Mouse (Mus musculus) C2C12 (cell line): ENCODE measurements around the gene Sema5b. TPM values are rescaled to one million over a fixed set of nuclear protein-coding genes. Genes with fewer than 3 reads are reported as not detected.

Experiments used
- H3K27me3 ChIP-seq: one replicate; pipeline ENCODE4 v1.6.1; 2011; ENCODE audit not compliant: control insufficient read depth, insufficient read depth, insufficient read length
- H3K36me3 ChIP-seq: one replicate; pipeline ENCODE4 v1.6.1; 2011; ENCODE audit not compliant: control insufficient read depth, insufficient read depth
- H3K4me3 ChIP-seq: one replicate; pipeline ENCODE4 v1.5.1; 2011; ENCODE audit warnings: mild to moderate bottlenecking, control low read depth; ENCODE audit not compliant: poor library complexity, insufficient read depth, severe bottlenecking
- H3K79me2 ChIP-seq: one replicate; pipeline ENCODE4 v1.6.1; 2011; ENCODE audit not compliant: control insufficient read depth, insufficient read depth
- H3K79me3 ChIP-seq: one replicate; pipeline ENCODE4 v1.6.1; 2011; ENCODE audit warnings: low read depth, control low read depth
- H3ac ChIP-seq: one replicate; pipeline ENCODE3; 2011; ENCODE audit warnings: low read depth; ENCODE audit not compliant: control insufficient read depth, insufficient read length
- CEBPB ChIP-seq: IDR thresholded peaks from one replicate; pipeline ENCODE4 v1.6.1; 2011; ENCODE audit warnings: low read depth, mild to moderate bottlenecking, control low read depth, moderate library complexity
- CTCF ChIP-seq: IDR thresholded peaks from one replicate; pipeline ENCODE4 v1.5.1; 2011; ENCODE audit not compliant: control insufficient read depth, insufficient read depth, insufficient read length
- FOSL1 ChIP-seq: IDR thresholded peaks from one replicate; pipeline ENCODE4 v1.8.0; 2011; ENCODE audit warnings: mild to moderate bottlenecking, low read length; ENCODE audit not compliant: poor library complexity, insufficient read depth, severe bottlenecking
- MAX ChIP-seq: IDR thresholded peaks from one replicate; pipeline ENCODE4 v1.6.1; 2011; ENCODE audit warnings: mild to moderate bottlenecking, control low read depth
- MYOD1 ChIP-seq: IDR thresholded peaks from one replicate; pipeline ENCODE4 v1.6.1; 2011; ENCODE audit warnings: low read depth; ENCODE audit not compliant: control insufficient read depth, insufficient read length
- MYOG ChIP-seq: IDR thresholded peaks from one replicate; pipeline ENCODE4 v1.6.1; 2011; ENCODE audit not compliant: control insufficient read depth, insufficient read length; ENCODE audit errors: extremely low read depth
- USF1 ChIP-seq: IDR thresholded peaks from one replicate; pipeline ENCODE4 v1.6.1; 2011; ENCODE audit warnings: low read depth, mild to moderate bottlenecking, control low read depth, moderate library complexity
- polyA plus RNA-seq: library from polyadenylated mRNA; unstranded; fragments of >200 nt; fragmentation: generic; extraction: Trizol; gene quantifications from one replicate; pipeline ENCODE4 v1.2.1, GENCODE M21; 2012; ENCODE audit warnings: missing spikeins

Gene Sema5b
- polyA plus RNA-seq, 1 experiment, result not detected

DNA sequence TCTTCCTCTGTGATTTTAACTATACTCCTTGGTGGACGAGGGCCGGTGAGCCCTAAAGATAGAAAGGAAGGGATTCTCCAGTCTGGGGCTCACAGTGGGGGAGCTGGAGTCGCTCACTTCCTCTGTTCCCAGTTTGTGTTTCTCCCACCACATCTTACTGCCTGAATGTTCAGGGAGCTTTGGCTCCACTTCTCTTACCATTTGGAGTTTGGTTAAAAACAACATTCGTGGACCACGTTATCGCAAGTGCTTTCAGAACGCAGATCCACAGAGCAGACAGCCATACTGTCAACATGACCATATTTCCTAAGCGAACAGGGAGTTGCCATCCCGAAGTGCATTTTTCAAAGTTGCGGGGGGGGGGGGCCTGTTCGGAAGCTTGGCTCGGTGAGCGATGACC is 144.1 kb downstream of the Sema5b start:
- Histone ChIP-seq H3ac (no peak overlapping the region), H3K36me3 (no peaks in the 10 kb centered on the region), H3K79me3 (no peaks in the 10 kb centered on the region), H3K27me3 (peaks cover 7% of the 10 kb centered on the region), H3K79me2 (no peaks in the 10 kb centered on the region), H3K4me3 (no peak overlapping the region)
- TF ChIP-seq CTCF (no peak), MYOD1 (no peak), USF1 (no peak), FOSL1 (no peak), MAX (no peak), MYOG (no peak), CEBPB (no peak)

DNA sequence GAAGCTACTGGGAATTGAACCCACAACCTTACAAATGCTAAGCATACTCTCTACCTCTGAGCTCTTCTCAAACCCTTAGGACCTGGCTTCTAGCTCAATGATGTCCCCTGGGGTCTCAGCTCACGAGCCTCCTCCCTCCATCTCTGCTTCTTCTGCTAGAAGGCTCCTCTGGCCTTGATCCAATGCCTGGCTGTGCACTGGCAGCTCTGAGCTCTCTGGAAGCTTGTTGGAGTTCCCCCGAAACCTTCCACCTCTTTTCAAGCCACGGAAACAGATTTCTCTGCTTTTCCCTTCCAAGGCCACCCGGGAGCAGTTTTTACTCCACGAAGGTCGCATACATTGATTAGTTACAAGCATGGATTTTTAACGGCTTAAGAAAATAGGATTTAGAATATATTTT is 145.5 kb downstream of the Sema5b start:
- no peaks in the 10 kb centered on the region for H3K79me3 ChIP-seq
- H3K27me3 ChIP-seq, result peaks cover 5% of the 10 kb centered on the region
- H3K36me3 ChIP-seq, result no peaks in the 10 kb centered on the region
- H3K4me3 ChIP-seq, result no peak overlapping the region
- no peaks in the 10 kb centered on the region for H3K79me2 ChIP-seq
- TF ChIP-seq CEBPB (no peak), FOSL1 (no peak), USF1 (no peak), CTCF (no peak), MAX (no peak), MYOD1 (no peak)
- H3ac ChIP-seq, result no peak overlapping the region

DNA sequence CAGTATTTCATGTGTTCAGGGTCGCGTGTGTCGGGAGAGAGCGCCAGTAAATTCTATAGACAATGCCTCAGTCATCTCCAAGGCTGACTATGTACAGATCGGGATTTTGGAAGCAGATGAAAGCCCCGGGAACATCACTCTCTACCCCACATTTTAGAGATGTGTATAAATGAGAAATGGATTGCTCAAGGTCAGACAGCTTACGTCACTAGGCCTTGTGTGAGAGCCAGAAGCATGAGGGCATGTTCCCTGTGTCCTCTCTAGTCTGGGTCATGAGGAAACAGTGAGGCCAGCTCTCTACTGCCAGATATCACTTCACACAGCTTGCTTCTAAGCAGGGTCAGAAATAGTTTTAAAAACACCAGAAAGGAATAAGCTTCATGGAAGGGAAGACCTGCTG is 150.7 kb downstream of the Sema5b start:
- Histone ChIP-seq H3K36me3 (no peaks in the 10 kb centered on the region), H3ac (no peak overlapping the region), H3K4me3 (no peak overlapping the region), H3K79me3 (no peaks in the 10 kb centered on the region), H3K79me2 (no peaks in the 10 kb centered on the region), H3K27me3 (peaks cover 3% of the 10 kb centered on the region)
- no peak for TF ChIP-seq FOSL1
- no peak for TF ChIP-seq MAX
- no peak for TF ChIP-seq MYOG
- no peak for TF ChIP-seq USF1
- no peak for TF ChIP-seq CEBPB
- no peak for TF ChIP-seq MYOD1
- no peak for TF ChIP-seq CTCF

DNA sequence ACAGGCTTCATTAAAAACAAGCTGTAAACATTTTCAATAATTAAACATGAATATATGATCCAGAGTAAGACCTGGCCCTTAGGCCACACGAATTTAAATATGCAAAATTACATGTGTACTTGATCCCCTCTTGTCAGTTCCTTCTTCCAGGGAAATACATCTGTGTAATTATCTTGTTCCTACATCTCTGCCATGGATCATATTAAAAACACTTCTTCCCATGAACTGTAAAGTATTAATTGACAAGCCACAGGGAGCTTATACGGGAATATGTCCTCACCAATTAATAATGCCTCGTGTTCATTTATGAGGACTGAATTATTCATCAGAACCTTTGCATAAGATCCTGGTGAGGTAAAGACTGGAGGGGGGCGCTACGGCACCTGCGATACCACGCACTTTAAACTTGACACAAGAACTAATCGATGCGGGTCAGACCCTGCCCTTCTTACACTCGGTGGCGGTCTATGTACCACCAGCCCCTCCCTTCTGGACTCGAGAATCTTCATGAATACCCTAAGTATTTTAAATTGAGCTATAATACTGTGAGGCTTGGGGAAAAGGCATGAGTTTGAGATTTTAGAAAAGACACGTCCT is 153.4 kb downstream of the Sema5b start:
- Histone ChIP-seq H3K79me2 (no peaks in the 10 kb centered on the region), H3ac (no peak overlapping the region), H3K79me3 (no peaks in the 10 kb centered on the region), H3K27me3 (no peaks in the 10 kb centered on the region), H3K4me3 (no peak overlapping the region), H3K36me3 (no peaks in the 10 kb centered on the region)
- TF ChIP-seq FOSL1 (no peak), MYOG (no peak), CTCF (no peak), MAX (no peak), CEBPB (no peak), MYOD1 (no peak), USF1 (no peak)

DNA sequence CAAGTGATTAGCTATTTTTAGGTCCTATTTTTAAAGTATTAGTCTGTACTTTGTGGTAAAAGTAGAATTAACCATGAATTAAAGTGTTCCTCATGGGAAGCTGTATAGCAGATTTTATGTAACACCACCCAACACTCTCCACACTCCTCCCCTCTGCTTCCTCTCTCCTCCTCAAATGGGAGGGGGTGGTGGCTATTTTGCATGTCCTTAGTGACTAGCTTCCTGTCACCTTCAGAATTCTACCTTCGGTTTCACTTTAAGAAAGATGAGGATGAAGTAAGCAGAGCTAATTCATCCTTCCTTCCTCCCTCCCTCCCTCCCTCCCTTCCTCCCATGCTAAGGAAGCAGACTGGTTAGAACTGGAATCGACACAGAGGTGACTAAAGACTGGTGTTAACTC is 155.2 kb downstream of the Sema5b start:
- Histone ChIP-seq H3K4me3 (no peak overlapping the region), H3ac (no peak overlapping the region), H3K27me3 (no peaks in the 10 kb centered on the region), H3K36me3 (no peaks in the 10 kb centered on the region), H3K79me3 (no peaks in the 10 kb centered on the region), H3K79me2 (no peaks in the 10 kb centered on the region)
- no peak for TF ChIP-seq MAX
- no peak for TF ChIP-seq CEBPB
- no peak for TF ChIP-seq MYOG
- no peak for TF ChIP-seq FOSL1
- no peak for TF ChIP-seq CTCF
- no peak for TF ChIP-seq MYOD1
- no peak for TF ChIP-seq USF1

DNA sequence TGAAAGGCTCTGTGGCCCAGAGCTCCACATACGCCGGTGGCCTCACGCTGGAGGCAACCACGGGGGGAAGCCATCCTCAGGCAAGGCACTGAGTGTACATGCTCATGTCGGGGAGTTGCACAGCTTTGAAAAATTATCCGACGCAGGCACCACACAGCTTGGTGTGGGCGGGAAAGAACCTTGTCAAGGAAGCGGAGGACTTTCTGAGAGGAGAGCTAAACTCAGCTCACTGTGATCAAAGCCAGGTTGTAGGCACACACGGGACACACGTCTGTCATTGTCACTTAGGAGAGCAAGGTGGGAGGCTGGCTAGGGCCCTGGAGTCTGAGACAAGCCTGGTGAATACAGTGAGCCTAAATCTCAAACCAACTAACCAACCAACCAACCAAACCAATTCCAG is 160.9 kb downstream of the Sema5b start:
- H3K79me3 ChIP-seq, result no peaks in the 10 kb centered on the region
- no peak overlapping the region for H3ac ChIP-seq

More for the DNA sequence above, 160.9 kb downstream of the Sema5b start:
- Histone ChIP-seq H3K27me3 (no peaks in the 10 kb centered on the region), H3K79me2 (no peaks in the 10 kb centered on the region), H3K36me3 (no peaks in the 10 kb centered on the region), H3K4me3 (no peak overlapping the region)
- TF ChIP-seq MAX, result no peak
- TF ChIP-seq CTCF, result no peak
- no peak for TF ChIP-seq MYOD1
- TF ChIP-seq MYOG, result no peak
- no peak for TF ChIP-seq USF1
- TF ChIP-seq CEBPB, result no peak
